Mouse (Mus musculus): ENCODE data around the gene Scimp. TPM values are rescaled to one million over a fixed set of nuclear protein-coding genes. Genes with fewer than 3 reads are reported as not detected.
"Not testable (repeated sequence)": the region's sequence is repeated elsewhere in the genome, so short reads cannot be mapped to it uniquely, and the experiment has no call there.

The Scimp gene
- polyA plus RNA-seq, 1 experiment, result 0.92 TPM

GRCm38 (mm10) chr11:70770804-70771203, 41.6 kb downstream of the Scimp start:
- DNase-seq (ENCODE audit: low read depth), result no peak

GRCm38 (mm10) chr11:70765776-70766445, 46.5 kb downstream of the Scimp start:
- no peak for DNase-seq (ENCODE audit: low read depth)

- no peak for DNase-seq (ENCODE audit: low read depth)
These were observed 48.2 kb downstream of the Scimp start, which contains the start of gene Zfp3 for GRCm38 (mm10) chr11:70763936-70764808. Gene Zfp3 (plus strand): TSS chr11:70764209.

- no peak for DNase-seq (ENCODE audit: low read depth)
These were observed 48.8 kb downstream of the Scimp start for GRCm38 (mm10) chr11:70763582-70763935.

- DNase-seq (ENCODE audit: low read depth), result no peak
These were observed 49.7 kb downstream of the Scimp start for GRCm38 (mm10) chr11:70762641-70763040.

GRCm38 (mm10) chr11:70760446-70760845, 51.9 kb downstream of the Scimp start:
- DNase-seq (ENCODE audit: low read depth), result not testable (repeated sequence)

- DNase-seq (ENCODE audit: low read depth), result no peak
These were observed 56.7 kb downstream of the Scimp start for GRCm38 (mm10) chr11:70755645-70756044.

GRCm38 (mm10) chr11:70754958-70755357, 57.4 kb downstream of the Scimp start:
- DNase-seq (ENCODE audit: low read depth), result no peak

GRCm38 (mm10) chr11:70754476-70754875, 57.9 kb downstream of the Scimp start:
- no peak for DNase-seq (ENCODE audit: low read depth)

- DNase-seq (ENCODE audit: low read depth), result no peak
These were observed 59.2 kb downstream of the Scimp start for GRCm38 (mm10) chr11:70753146-70753545.

GRCm38 (mm10) chr11:70752337-70753017, 59.9 kb downstream of the Scimp start:
- DNase-seq (ENCODE audit: low read depth), result no peak

- no peak for DNase-seq (ENCODE audit: low read depth)
These were observed 64.4 kb downstream of the Scimp start for GRCm38 (mm10) chr11:70747876-70748545.

- DNase-seq (ENCODE audit: low read depth), result no peak
These were observed 66.8 kb downstream of the Scimp start for GRCm38 (mm10) chr11:70745636-70746035.

GRCm38 (mm10) chr11:70742581-70743459, 69.6 kb downstream of the Scimp start:
- DNase-seq (ENCODE audit: low read depth), result no peak

GRCm38 (mm10) chr11:70742117-70742516, 70.3 kb downstream of the Scimp start:
- no peak for DNase-seq (ENCODE audit: low read depth)

GRCm38 (mm10) chr11:70741603-70742002, 70.8 kb downstream of the Scimp start:
- no peak for DNase-seq (ENCODE audit: low read depth)

Other genes with a start within 250 kb of the Scimp start
- 78.8 and 86.9 TPM in 2 replicates for gene Mink1, start 249.7 kb downstream of the Scimp start, polyA plus RNA-seq (2012; rRNA removed)
- gene 4930544D05Rik, start 196.7 kb downstream of the Scimp start, polyA plus RNA-seq (2012; rRNA removed), result 5.1 and 7.1 TPM in 2 replicates
- 0.28 and 0.57 TPM in 2 replicates for gene Chrne, start 193.4 kb downstream of the Scimp start, polyA plus RNA-seq (2012; rRNA removed)
- gene Gp1ba, start 173.5 kb downstream of the Scimp start, polyA plus RNA-seq (2012; rRNA removed), result 0.08 and 0.29 TPM in 2 replicates
- 93.2 and 93.4 TPM in 2 replicates for gene Rnf167, start 165.4 kb downstream of the Scimp start, polyA plus RNA-seq (2012; rRNA removed)
- gene Slc25a11, start 165.1 kb downstream of the Scimp start, polyA plus RNA-seq (2012; rRNA removed), result 164 and 171 TPM in 2 replicates
- 614 and 704 TPM in 2 replicates for gene Pfn1, start 157.9 kb downstream of the Scimp start, polyA plus RNA-seq (2012; rRNA removed)
- gene Eno3, start 155.4 kb downstream of the Scimp start, polyA plus RNA-seq (2012; rRNA removed), result 21.6 and 21.9 TPM in 2 replicates
- 45.7 and 61.0 TPM in 2 replicates for gene Spag7, start 143.2 kb downstream of the Scimp start, polyA plus RNA-seq (2012; rRNA removed)
- 17.7 and 29.9 TPM in 2 replicates for gene Camta2, start 124.5 kb downstream of the Scimp start, polyA plus RNA-seq (2012; rRNA removed)
- 11.9 and 12.4 TPM in 2 replicates for gene Inca1, start 112.4 kb downstream of the Scimp start, polyA plus RNA-seq (2012; rRNA removed)
- 98.2 and 102 TPM in 2 replicates for gene Kif1c, start 112.0 kb downstream of the Scimp start, polyA plus RNA-seq (2012; rRNA removed)
- gene Zfp3, start 48.4 kb downstream of the Scimp start, polyA plus RNA-seq (2012; rRNA removed), result 2.9 and 3.7 TPM in 2 replicates
- 4.4 and 5.1 TPM in 2 replicates for gene Rabep1, start 32.2 kb upstream of the Scimp start, polyA plus RNA-seq (2012; rRNA removed)
- gene Nup88, start 157.4 kb upstream of the Scimp start, polyA plus RNA-seq (2012; rRNA removed), result 40.4 and 41.3 TPM in 2 replicates
- gene Rpain, start 157.6 kb upstream of the Scimp start, polyA plus RNA-seq (2012; rRNA removed), result 24.9 and 31.1 TPM in 2 replicates
- 52.6 and 75.7 TPM in 2 replicates for gene C1qbp, start 170.4 kb upstream of the Scimp start, polyA plus RNA-seq (2012; rRNA removed)
- gene Dhx33, start 191.9 kb upstream of the Scimp start, polyA plus RNA-seq (2012; rRNA removed), result 28.1 and 30.8 TPM in 2 replicates
- 4.2 and 5.6 TPM in 2 replicates for gene Mis12, start 207.0 kb upstream of the Scimp start, polyA plus RNA-seq (2012; rRNA removed)
- gene Derl2, start 207.3 kb upstream of the Scimp start, polyA plus RNA-seq (2012; rRNA removed), result 16.4 and 18.7 TPM in 2 replicates
- 2.2 and 4.3 TPM in 2 replicates for gene 6330403K07Rik, start 220.9 kb upstream of the Scimp start, polyA plus RNA-seq (2012; rRNA removed)

All from gonadal fat pad, adult 2 months (tissue).